Mouse (Mus musculus) brain, embryonic 14.5 days (tissue): Measurements from ENCODE around the gene Tepsin. TPM values are rescaled to one million over a fixed set of nuclear protein-coding genes. Genes with fewer than 3 reads are reported as not detected.

ENCODE experiments used
- DNase-seq: peaks from one replicate; pipeline ENCODE4 v3.0.0-alpha.2; 2011; ENCODE audit warnings: low read depth
- CTCF ChIP-seq: fragments of 200-500 bp; IDR thresholded peaks from 2 replicates; pipeline ENCODE4 v1.5.1; 2012; ENCODE audit warnings: inconsistent platforms, mild to moderate bottlenecking, moderate library complexity, borderline replicate concordance; ENCODE audit not compliant: insufficient read depth, insufficient read length; ENCODE audit errors: extremely low read depth
- POLR2A ChIP-seq: fragments of 200-500 bp; IDR thresholded peaks from 2 replicates; pipeline ENCODE4 v1.6.1; 2012; ENCODE audit warnings: mild to moderate bottlenecking, inconsistent platforms, borderline replicate concordance; ENCODE audit not compliant: poor library complexity, insufficient read depth, insufficient read length, severe bottlenecking; ENCODE audit errors: extremely low read depth
- polyA plus RNA-seq: library from polyadenylated mRNA; depleted of rRNA; stranded (reverse); fragments of >200 nt; gene quantifications from 2 replicates; pipeline ENCODE4 v1.2.3, GENCODE M21; 2012; rRNA removed

Gene Tepsin
- 47.4 and 59.4 TPM in 2 replicates for polyA plus RNA-seq

- peak; percentile 99 for DNase-seq
- TF ChIP-seq POLR2A (peak; percentile 49; the same call in 1 of the 2 replicates), CTCF (no peak)
Measured at GRCm38 (mm10) chr11:120098588-120099511, at the start of gene Tepsin, which contains the start of gene Ndufaf8. Tepsin (minus strand) TSS chr11:120098731. Ndufaf8 (plus strand) TSS chr11:120098928.

GRCm38 (mm10) chr11:120143708-120144497 is 45.4 kb upstream of the Tepsin start:
- no peak for DNase-seq

GRCm38 (mm10) chr11:120142601-120143051 is 44.1 kb upstream of the Tepsin start:
- TF ChIP-seq POLR2A (no peak), CTCF (peak; percentile 21; the same call in 1 of the 2 replicates)
- peak; percentile 49 for DNase-seq

More at GRCm38 (mm10) chr11:120143708-120144497, 45.4 kb upstream of the Tepsin start:
- TF ChIP-seq CTCF: no peak
- no peak for TF ChIP-seq POLR2A

- TF ChIP-seq CTCF: no peak
- DNase-seq: no peak
Measured at GRCm38 (mm10) chr11:120140255-120140654, 41.7 kb upstream of the Tepsin start.

GRCm38 (mm10) chr11:120139309-120139731 is 40.8 kb upstream of the Tepsin start:
- no peak for DNase-seq
- no peak for TF ChIP-seq CTCF
- no peak for TF ChIP-seq POLR2A

GRCm38 (mm10) chr11:120137625-120138004 is 39.1 kb upstream of the Tepsin start:
- no peak for DNase-seq
- TF ChIP-seq CTCF: no peak

- no peak for TF ChIP-seq POLR2A
- no peak for TF ChIP-seq CTCF
- peak; percentile 51 for DNase-seq
Measured at GRCm38 (mm10) chr11:120136796-120137624, 38.5 kb upstream of the Tepsin start.

- no peak for DNase-seq
- no peak for TF ChIP-seq POLR2A
- no peak for TF ChIP-seq CTCF
Measured at GRCm38 (mm10) chr11:120136195-120136594, 37.7 kb upstream of the Tepsin start.

GRCm38 (mm10) chr11:120134847-120135530 is 36.5 kb upstream of the Tepsin start:
- TF ChIP-seq POLR2A (no peak), CTCF (no peak)

GRCm38 (mm10) chr11:120134148-120134547 is 35.6 kb upstream of the Tepsin start:
- no peak for TF ChIP-seq POLR2A
- DNase-seq: no peak

More at GRCm38 (mm10) chr11:120134847-120135530, 36.5 kb upstream of the Tepsin start:
- no peak for DNase-seq
